Mouse (Mus musculus) lung, embryonic 15.5 days (tissue): ENCODE data around the gene Acsm2. TPM values are rescaled to one million over a fixed set of nuclear protein-coding genes. Genes with fewer than 3 reads are reported as not detected.
"Not testable (repeated sequence)": the region's sequence is repeated elsewhere in the genome, so short reads cannot be mapped to it uniquely, and the experiment has no call there.

ENCODE experiments used
- ATAC-seq: fragments of 200-750 bp; cut with Nextera tagmentation; 2 replicates; pipeline ENCODE4 v1.8.0; 2017; ENCODE audit warnings: moderate number of reproducible peaks, borderline replicate concordance; ENCODE audit not compliant: low FRiP score, low TSS enrichment; ENCODE audit errors: extremely low read depth
- H3K27ac ChIP-seq: fragments of 300-500 bp; sonication (generic); 2 replicates; pipeline ENCODE4 v1.5.1; 2015; ENCODE audit warnings: moderate library complexity, mild to moderate bottlenecking, inconsistent platforms
- H3K27me3 ChIP-seq: fragments of 300-500 bp; sonication (generic); 2 replicates; pipeline ENCODE4 v1.6.1; 2015; ENCODE audit warnings: inconsistent platforms
- H3K36me3 ChIP-seq: fragments of 300-500 bp; sonication (generic); 2 replicates; pipeline ENCODE4 v1.6.1; 2015; ENCODE audit warnings: inconsistent platforms
- H3K4me1 ChIP-seq: fragments of 300-500 bp; sonication (generic); 2 replicates; pipeline ENCODE4 v1.6.1; 2015; ENCODE audit warnings: inconsistent platforms
- H3K4me2 ChIP-seq: fragments of 300-500 bp; sonication (generic); 2 replicates; pipeline ENCODE4 v1.6.1; 2015; ENCODE audit warnings: inconsistent platforms, mild to moderate bottlenecking, moderate library complexity
- H3K4me3 ChIP-seq: fragments of 300-500 bp; sonication (generic); 2 replicates; pipeline ENCODE4 v1.5.1; 2015; ENCODE audit warnings: mild to moderate bottlenecking, inconsistent platforms
- H3K9ac ChIP-seq: fragments of 300-500 bp; sonication (generic); 2 replicates; pipeline ENCODE4 v1.6.1; 2015; ENCODE audit warnings: inconsistent platforms
- H3K9me3 ChIP-seq: fragments of 300-500 bp; sonication (generic); 2 replicates; pipeline ENCODE4 v1.6.1; 2016; ENCODE audit warnings: inconsistent platforms
- WGBS: fragments of 180-500 bp; shearing (Covaris S2); methylation state at CpG from one replicate; pipeline ENCODE4 v1.1.7; 2015; 5-methylcytosine and 5-hydroxymethylcytosine counted together
- polyA plus RNA-seq: library from polyadenylated mRNA; unstranded; fragments of >200 nt; fragmentation: Nextera tagmentation; extraction: Ambion mirVana; gene quantifications from 2 replicates; pipeline ENCODE4 v1.2.1, GENCODE M21; 2015

The Acsm2 gene
- polyA plus RNA-seq, 1 experiment from 2014 or later: 0.20 TPM

GRCm38 (mm10) chr7:119527135-119527534 lies 27.0 kb upstream of the Acsm2 start:
- no peak overlapping the region for H3K9ac ChIP-seq
- 0 out of 2 replicates have a peak, but pooled peaks cover 6% of the 10 kb centered on the region for H3K4me1 ChIP-seq
- no peak overlapping the region for H3K4me3 ChIP-seq
- H3K4me2 ChIP-seq: no peak overlapping the region
- 93% methylated on average over 1 of the region's 1 CpGs for WGBS
- no peak overlapping the region for H3K27ac ChIP-seq
- H3K27me3 ChIP-seq: no peaks in the 10 kb centered on the region
- ATAC-seq: no peak
- no peaks in the 10 kb centered on the region for H3K36me3 ChIP-seq
- no peaks in the 10 kb centered on the region for H3K9me3 ChIP-seq

- Histone ChIP-seq H3K4me3 (no peak overlapping the region), H3K9ac (no peak overlapping the region), H3K27me3 (no peaks in the 10 kb centered on the region), H3K4me2 (no peak overlapping the region), H3K36me3 (no peaks in the 10 kb centered on the region), H3K27ac (no peak overlapping the region), H3K4me1 (0 out of 2 replicates have a peak, but pooled peaks cover 6% of the 10 kb centered on the region), H3K9me3 (no peaks in the 10 kb centered on the region)
- ATAC-seq: no peak
- 51% methylated on average over 2 of the region's 2 CpGs for WGBS
Measured at GRCm38 (mm10) chr7:119527548-119527947, 26.6 kb upstream of the Acsm2 start.

- WGBS: 62% methylated on average over 7 of the region's 7 CpGs
- Histone ChIP-seq H3K4me2 (no peak overlapping the region), H3K27me3 (no peaks in the 10 kb centered on the region), H3K27ac (no peak overlapping the region), H3K36me3 (no peaks in the 10 kb centered on the region), H3K4me1 (0 out of 2 replicates have a peak, but pooled peaks cover 6% of the 10 kb centered on the region), H3K4me3 (no peak overlapping the region), H3K9me3 (no peaks in the 10 kb centered on the region), H3K9ac (no peak overlapping the region)
- ATAC-seq: no peak
Measured at GRCm38 (mm10) chr7:119528617-119529016, 25.5 kb upstream of the Acsm2 start.

- no peak overlapping the region for H3K27ac ChIP-seq
- H3K9me3 ChIP-seq: no peaks in the 10 kb centered on the region
- no peak for ATAC-seq
- H3K27me3 ChIP-seq: no peaks in the 10 kb centered on the region
- 54% methylated on average over 1 of the region's 1 CpGs for WGBS
- H3K9ac ChIP-seq: no peak overlapping the region
- no peaks in the 10 kb centered on the region for H3K4me1 ChIP-seq
- no peak overlapping the region for H3K4me3 ChIP-seq
- no peak overlapping the region for H3K4me2 ChIP-seq
- H3K36me3 ChIP-seq: no peaks in the 10 kb centered on the region
Measured at GRCm38 (mm10) chr7:119532924-119533323, 21.2 kb upstream of the Acsm2 start.

- no peaks in the 10 kb centered on the region for H3K9me3 ChIP-seq
- no peak overlapping the region for H3K4me2 ChIP-seq
- H3K9ac ChIP-seq: no peak overlapping the region
- H3K27me3 ChIP-seq: no peaks in the 10 kb centered on the region
- no peaks in the 10 kb centered on the region for H3K36me3 ChIP-seq
- ATAC-seq: no peak
- no peaks in the 10 kb centered on the region for H3K4me1 ChIP-seq
- 74% methylated on average over 2 of the region's 2 CpGs for WGBS
- no peak overlapping the region for H3K4me3 ChIP-seq
- H3K27ac ChIP-seq: no peak overlapping the region
Measured at GRCm38 (mm10) chr7:119534389-119534788, 19.8 kb upstream of the Acsm2 start.

- no peak overlapping the region for H3K9ac ChIP-seq
- no peaks in the 10 kb centered on the region for H3K27me3 ChIP-seq
- H3K9me3 ChIP-seq: no peaks in the 10 kb centered on the region
- H3K36me3 ChIP-seq: no peaks in the 10 kb centered on the region
- no peak overlapping the region for H3K27ac ChIP-seq
- H3K4me1 ChIP-seq: no peaks in the 10 kb centered on the region
- H3K4me2 ChIP-seq: no peak overlapping the region
- no peak for ATAC-seq
- 69% methylated on average over 2 of the region's 2 CpGs for WGBS
- no peak overlapping the region for H3K4me3 ChIP-seq
Measured at GRCm38 (mm10) chr7:119542445-119542844, 11.7 kb upstream of the Acsm2 start.

- ATAC-seq: no peak
- H3K4me1 ChIP-seq: no peaks in the 10 kb centered on the region
- no peak overlapping the region for H3K9ac ChIP-seq
- no peaks in the 10 kb centered on the region for H3K27me3 ChIP-seq
- no peak overlapping the region for H3K4me2 ChIP-seq
- H3K4me3 ChIP-seq: no peak overlapping the region
- H3K9me3 ChIP-seq: no peaks in the 10 kb centered on the region
- no peak overlapping the region for H3K27ac ChIP-seq
- no peaks in the 10 kb centered on the region for H3K36me3 ChIP-seq
Measured at GRCm38 (mm10) chr7:119545572-119545971, 8.6 kb upstream of the Acsm2 start.

- no peaks in the 10 kb centered on the region for H3K4me1 ChIP-seq
- no peak overlapping the region for H3K27ac ChIP-seq
- ATAC-seq: no peak
- WGBS: 73% methylated on average over 3 of the region's 3 CpGs
- H3K4me2 ChIP-seq: no peak overlapping the region
- H3K4me3 ChIP-seq: no peak overlapping the region
- no peaks in the 10 kb centered on the region for H3K9me3 ChIP-seq
- H3K27me3 ChIP-seq: no peaks in the 10 kb centered on the region
- no peak overlapping the region for H3K9ac ChIP-seq
- H3K36me3 ChIP-seq: no peaks in the 10 kb centered on the region
Measured at GRCm38 (mm10) chr7:119550471-119551222, 3.5 kb upstream of the Acsm2 start.

- Histone ChIP-seq H3K36me3 (no peaks in the 10 kb centered on the region), H3K4me2 (no peak overlapping the region), H3K27me3 (no peaks in the 10 kb centered on the region), H3K9me3 (no peaks in the 10 kb centered on the region), H3K4me1 (no peaks in the 10 kb centered on the region), H3K27ac (no peak overlapping the region), H3K9ac (no peak overlapping the region), H3K4me3 (no peak overlapping the region)
- WGBS: 70% methylated on average over 3 of the region's 3 CpGs
- ATAC-seq: no peak
Measured at GRCm38 (mm10) chr7:119559789-119560451, 5.8 kb downstream of the Acsm2 start.

- Histone ChIP-seq H3K4me1 (no peaks in the 10 kb centered on the region), H3K9me3 (no peaks in the 10 kb centered on the region), H3K4me2 (no peak overlapping the region), H3K27me3 (no peaks in the 10 kb centered on the region), H3K27ac (no peak overlapping the region), H3K9ac (no peak overlapping the region), H3K4me3 (no peak overlapping the region), H3K36me3 (no peaks in the 10 kb centered on the region)
- ATAC-seq: no peak
- 81% methylated on average over 3 of the region's 3 CpGs for WGBS
Measured at GRCm38 (mm10) chr7:119560452-119560835, 6.3 kb downstream of the Acsm2 start.

- Histone ChIP-seq H3K27ac (no peak overlapping the region), H3K9ac (no peak overlapping the region), H3K27me3 (no peaks in the 10 kb centered on the region), H3K4me1 (no peaks in the 10 kb centered on the region), H3K4me3 (no peak overlapping the region), H3K36me3 (no peaks in the 10 kb centered on the region), H3K4me2 (no peak overlapping the region), H3K9me3 (no peaks in the 10 kb centered on the region)
- no peak for ATAC-seq
- 44% methylated on average over 4 of the region's 4 CpGs for WGBS
Measured at GRCm38 (mm10) chr7:119561441-119561840, 7.3 kb downstream of the Acsm2 start.

- not testable (repeated sequence) for H3K27ac ChIP-seq, H3K9ac ChIP-seq, H3K4me1 ChIP-seq, ATAC-seq, H3K27me3 ChIP-seq, H3K4me3 ChIP-seq, H3K9me3 ChIP-seq, H3K4me2 ChIP-seq, H3K36me3 ChIP-seq
- WGBS: 80% methylated on average over 2 of the region's 2 CpGs
Measured at GRCm38 (mm10) chr7:119562476-119562875, 8.3 kb downstream of the Acsm2 start.
